Mouse (Mus musculus) thymus, adult 2 months (tissue): Measurements from ENCODE around the gene Pdzd7. TPM values are rescaled to one million over a fixed set of nuclear protein-coding genes. Genes with fewer than 3 reads are reported as not detected.

ENCODE experiments used
- DNase-seq: peaks from one replicate; pipeline ENCODE4 v3.0.0; 2021
- H3K27ac ChIP-seq: fragments of 200-500 bp; 2 replicates; pipeline ENCODE4 v1.5.1; 2012; ENCODE audit warnings: low read length, control low read depth; ENCODE audit not compliant: control insufficient read depth, insufficient read depth
- H3K27me3 ChIP-seq: fragments of 200-500 bp; 2 replicates; pipeline ENCODE4 v1.6.1; 2012; ENCODE audit warnings: mild to moderate bottlenecking, low read length, moderate library complexity, mixed read lengths; ENCODE audit not compliant: control insufficient read depth, insufficient read depth
- H3K36me3 ChIP-seq: fragments of 200-500 bp; 2 replicates; pipeline ENCODE4 v1.6.1; 2012; ENCODE audit warnings: mild to moderate bottlenecking, low read length, moderate library complexity; ENCODE audit not compliant: control insufficient read depth, insufficient read depth
- H3K4me1 ChIP-seq: fragments of 200-500 bp; replicated peaks from 2 replicates; pipeline ENCODE4 v1.6.1; 2012; ENCODE audit warnings: low read length; ENCODE audit not compliant: control insufficient read depth, insufficient read depth
- H3K4me3 ChIP-seq: fragments of 200-500 bp; 2 replicates; pipeline ENCODE4 v1.5.1; 2012; ENCODE audit warnings: mild to moderate bottlenecking, low read length, control low read depth, moderate library complexity; ENCODE audit not compliant: control insufficient read depth, insufficient read depth
- CTCF ChIP-seq: fragments of 200-500 bp; IDR thresholded peaks from 2 replicates; pipeline ENCODE4 v1.5.1; 2012; ENCODE audit warnings: mild to moderate bottlenecking, control low read depth, low read length, moderate library complexity, borderline replicate concordance; ENCODE audit not compliant: control insufficient read depth, poor library complexity, insufficient read depth; ENCODE audit errors: extremely low read depth
- POLR2A ChIP-seq: fragments of 200-500 bp; IDR thresholded peaks from 2 replicates; pipeline ENCODE4 v1.6.1; 2012; ENCODE audit warnings: mild to moderate bottlenecking, low read length, control low read depth, moderate library complexity; ENCODE audit not compliant: control insufficient read depth, poor library complexity, insufficient read depth; ENCODE audit errors: extremely low read depth
- WGBS: fragments of 180-500 bp; shearing (Covaris S2); methylation state at CpG from one replicate; pipeline ENCODE4 v1.1.7; 2018; 5-methylcytosine and 5-hydroxymethylcytosine counted together
- polyA plus RNA-seq: library from polyadenylated mRNA; depleted of rRNA; stranded (reverse); fragments of >200 nt; gene quantifications from 2 replicates; pipeline ENCODE4 v1.2.3, GENCODE M21; 2012

Pdzd7 gene
- polyA plus RNA-seq, 1 experiment, result 0.47 TPM

DNA sequence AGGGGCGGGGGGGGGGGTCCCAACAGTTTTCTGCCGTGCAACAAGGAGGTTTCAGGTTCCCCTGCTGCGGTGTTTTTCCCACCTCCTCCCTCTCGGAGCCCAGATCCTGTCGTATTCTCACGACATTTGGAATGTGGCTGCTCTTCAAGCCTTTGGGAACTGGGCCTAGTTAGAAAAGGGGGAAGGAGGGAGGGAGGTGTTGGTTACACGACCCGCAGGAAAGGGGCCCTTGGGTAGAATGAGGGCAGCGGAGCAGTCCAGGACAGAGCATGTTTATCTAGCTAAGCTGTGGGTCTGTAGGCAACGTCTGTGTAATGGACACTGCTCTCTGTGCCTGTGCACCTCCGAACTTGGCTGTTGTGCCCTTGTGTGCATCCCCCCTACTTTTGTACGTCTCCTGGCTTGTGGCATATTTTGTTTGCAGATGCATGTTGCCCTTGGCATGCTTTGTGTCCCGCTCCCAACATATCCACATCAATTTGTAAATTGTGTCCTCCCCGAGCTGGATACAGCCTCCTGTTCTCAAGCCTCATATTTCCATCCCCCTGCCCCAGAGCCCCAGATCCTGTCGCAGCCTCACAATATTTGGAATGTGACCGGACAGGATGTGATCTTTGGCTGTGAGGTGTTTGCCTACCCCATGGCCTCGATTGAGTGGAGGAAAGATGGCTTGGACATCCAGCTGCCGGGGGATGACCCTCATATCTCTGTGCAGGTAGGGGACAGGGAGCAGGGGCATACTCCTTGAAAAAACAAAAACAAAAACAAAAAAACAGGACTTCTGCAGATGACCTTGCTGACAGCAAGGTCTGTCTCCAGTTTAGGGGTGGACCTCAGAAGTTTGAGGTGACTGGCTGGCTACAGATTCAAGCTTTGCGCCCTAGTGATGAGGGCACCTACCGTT lies 32.5 kb upstream of the Pdzd7 start:
- no peak for DNase-seq
- no peak overlapping the region for H3K27ac ChIP-seq
- no peaks in the 10 kb centered on the region for H3K36me3 ChIP-seq
- peaks cover 41% of the 10 kb centered on the region for H3K27me3 ChIP-seq
- no peak overlapping the region for H3K4me3 ChIP-seq
- WGBS, result 23% methylated on average over 20 of the region's 20 CpGs
- TF ChIP-seq CTCF, result no peak
- TF ChIP-seq POLR2A, result no peak
- H3K4me1 ChIP-seq, result peaks cover 37% of the 10 kb centered on the region

DNA sequence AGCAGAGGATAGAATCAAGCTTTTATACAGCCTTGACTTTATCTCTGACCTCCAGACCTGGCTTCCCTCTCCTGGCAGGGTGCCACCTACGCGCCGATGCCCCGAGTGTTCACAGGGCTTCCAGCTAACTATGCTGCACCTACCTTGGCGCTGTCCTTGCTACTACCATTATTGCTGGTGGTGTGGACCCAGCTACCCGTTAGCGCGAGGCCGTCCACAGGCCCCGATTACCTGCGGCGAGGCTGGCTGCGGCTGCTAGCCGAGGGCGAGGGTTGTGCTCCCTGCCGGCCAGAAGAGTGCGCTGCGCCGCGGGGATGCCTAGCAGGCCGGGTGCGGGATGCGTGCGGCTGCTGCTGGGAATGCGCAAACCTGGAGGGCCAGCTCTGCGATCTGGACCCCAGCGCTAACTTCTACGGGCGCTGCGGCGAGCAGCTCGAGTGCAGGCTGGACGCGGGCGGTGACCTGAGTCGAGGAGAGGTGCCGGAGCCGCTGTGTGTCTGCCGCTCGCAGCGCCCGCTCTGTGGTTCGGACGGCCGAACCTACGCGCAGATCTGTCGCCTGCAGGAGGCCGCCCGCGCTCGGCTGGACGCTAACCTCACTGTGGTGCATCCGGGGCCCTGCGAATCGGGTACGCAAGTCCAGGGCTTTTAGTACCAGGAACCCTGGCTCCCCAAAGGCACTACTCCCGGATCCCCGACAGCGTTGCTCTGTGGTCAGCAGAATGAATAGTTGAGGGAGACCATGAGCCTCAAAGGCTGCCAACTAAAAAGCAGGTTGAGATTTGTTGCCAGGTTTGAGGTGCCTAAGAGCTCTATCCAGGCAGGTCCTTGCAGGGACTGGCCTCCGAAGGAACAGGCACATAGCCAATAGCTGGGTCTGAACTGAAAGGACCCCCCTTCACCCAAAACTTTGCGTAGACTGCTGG lies 31.3 kb upstream of the Pdzd7 start:
- no peak overlapping the region for H3K27ac ChIP-seq
- H3K27me3 ChIP-seq, result peaks cover 41% of the 10 kb centered on the region
- H3K36me3 ChIP-seq, result no peaks in the 10 kb centered on the region
- no peak for TF ChIP-seq POLR2A
- TF ChIP-seq CTCF, result peak; percentile 54; the same call in 1 of the 2 replicates
- DNase-seq, result peak; percentile 42
- WGBS, result 2% methylated on average over 62 of the region's 62 CpGs
- H3K4me3 ChIP-seq, result peak overlapping the region; percentile 18
- H3K4me1 ChIP-seq, result peaks cover 37% of the 10 kb centered on the region

DNA sequence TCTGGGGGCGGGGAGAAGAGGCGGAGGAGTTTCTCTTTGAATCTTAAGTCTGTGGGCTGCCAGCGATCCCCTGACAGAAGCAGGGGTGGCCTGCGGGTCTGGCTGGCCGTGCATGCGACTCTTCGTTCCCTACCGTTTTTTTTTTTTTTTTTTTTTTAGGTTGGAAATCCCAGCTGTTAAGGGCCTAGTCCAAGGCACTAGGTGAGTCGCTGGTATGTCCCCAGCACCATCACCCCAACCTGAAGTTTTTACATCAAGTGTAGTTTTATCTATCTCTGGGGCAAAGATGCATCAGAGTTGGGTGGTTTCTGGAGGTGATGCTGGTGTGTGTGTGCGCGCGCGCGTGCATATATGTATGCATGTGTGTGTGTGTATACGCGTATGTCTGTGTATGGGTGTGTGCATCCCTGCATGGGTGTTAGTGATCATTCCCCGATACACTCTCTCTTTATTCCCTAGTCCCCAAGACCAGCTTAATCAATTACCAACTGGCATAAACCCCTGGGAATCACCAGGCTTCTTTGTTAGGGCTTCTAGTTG lies 30.6 kb upstream of the Pdzd7 start:
- no peak overlapping the region for H3K27ac ChIP-seq
- TF ChIP-seq POLR2A, result no peak
- TF ChIP-seq CTCF, result no peak
- peak overlapping the region; percentile 80; the same call in 1 of the 2 replicates for H3K4me3 ChIP-seq

DNA sequence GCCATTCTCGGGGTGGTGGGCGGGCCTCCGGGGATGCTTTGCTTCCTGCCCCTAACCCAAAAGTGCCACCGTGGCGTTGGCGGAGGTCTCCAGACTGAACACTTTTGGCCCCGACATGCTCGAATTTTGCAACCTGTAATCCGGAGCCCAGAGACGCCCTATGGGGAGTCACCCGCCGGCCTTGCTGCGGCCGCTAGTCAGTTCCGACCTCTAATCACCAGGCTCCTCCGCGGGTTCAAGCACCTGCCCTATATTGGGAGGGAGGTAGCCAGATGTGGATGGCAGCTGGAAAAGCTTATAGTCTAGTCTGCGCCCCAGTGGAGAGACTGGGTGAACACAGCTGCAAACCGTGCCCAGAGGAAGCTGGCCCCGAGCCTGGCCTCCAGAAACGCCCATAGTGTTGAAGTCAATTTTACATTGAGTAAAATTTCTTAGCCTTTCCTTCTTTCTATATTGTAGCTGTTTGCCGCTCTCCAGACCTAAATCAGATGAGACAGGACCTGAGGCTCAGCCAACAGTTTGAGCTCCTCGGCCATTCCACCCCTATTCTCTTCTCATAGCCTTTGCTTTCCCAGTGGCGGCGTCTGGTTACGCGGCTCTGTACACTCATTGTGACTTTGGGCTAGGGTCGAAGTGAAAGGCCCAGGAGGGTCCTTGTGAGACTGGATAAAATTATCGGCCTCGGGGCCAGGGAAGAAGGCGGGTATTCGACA lies 30.0 kb upstream of the Pdzd7 start:
- WGBS, result 1% methylated on average over 32 of the region's 32 CpGs
- Histone ChIP-seq H3K27ac (no peak overlapping the region), H3K4me1 (peaks cover 30% of the 10 kb centered on the region), H3K4me3 (peak overlapping the region; percentile 80), H3K27me3 (peaks cover 33% of the 10 kb centered on the region), H3K36me3 (no peaks in the 10 kb centered on the region)
- DNase-seq, result no peak
- TF ChIP-seq POLR2A (no peak), CTCF (no peak)

More for the DNA sequence above, 30.6 kb upstream of the Pdzd7 start:
- DNase-seq, result no peak
- peaks cover 36% of the 10 kb centered on the region for H3K4me1 ChIP-seq
- no peaks in the 10 kb centered on the region for H3K36me3 ChIP-seq
- WGBS, result 30% methylated on average over 17 of the region's 17 CpGs
- H3K27me3 ChIP-seq, result peaks cover 39% of the 10 kb centered on the region

DNA sequence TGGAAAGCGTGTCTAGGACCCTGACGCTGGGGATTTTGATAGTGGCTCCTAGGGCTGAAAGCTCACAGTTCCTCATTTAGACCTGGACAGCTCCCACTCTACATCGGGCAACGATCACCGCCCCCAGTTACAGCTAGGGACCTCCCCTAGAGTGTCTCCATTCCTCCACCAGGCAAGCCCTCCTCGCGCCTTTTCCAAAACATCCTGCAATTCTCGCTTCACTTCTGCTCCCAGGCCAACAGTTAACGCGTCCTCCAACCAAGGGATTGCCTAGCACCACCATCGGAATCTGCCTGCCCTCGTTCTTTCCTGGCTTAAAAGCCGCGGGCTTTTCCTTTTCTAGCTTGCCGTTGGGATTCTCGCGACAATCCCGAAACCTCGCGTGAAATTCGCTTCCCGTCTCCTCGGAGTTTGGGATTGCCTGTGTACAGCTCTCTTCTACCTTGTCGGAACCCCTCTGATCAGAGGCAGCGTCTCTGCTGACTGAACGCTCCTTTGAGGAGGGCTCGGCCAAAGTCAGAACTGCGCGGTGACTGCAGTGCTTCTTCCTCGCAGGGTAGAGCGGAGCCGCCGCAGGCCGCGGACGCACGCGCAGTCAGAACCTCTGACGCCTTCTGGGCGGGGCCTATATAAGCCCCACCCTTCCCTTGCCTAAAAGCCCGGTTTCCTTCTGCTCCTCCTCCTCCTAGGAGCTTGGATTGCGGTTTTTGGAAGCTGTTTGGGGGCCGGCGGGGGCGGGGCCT lies 29.2 kb upstream of the Pdzd7 start, which contains the start of gene Kazald1:
Gene Kazald1, plus strand, starts transcription at position 662 of the 743 bp plus-strand sequence.
- Histone ChIP-seq H3K4me3 (peak within 1 kb of the TSS; percentile 80), H3K27me3 (peaks cover 26% of the 10 kb centered on the region), H3K36me3 (no peaks in the 10 kb centered on the region), H3K4me1 (peaks cover 23% of the 10 kb centered on the region), H3K27ac (peak within 1 kb of the TSS; percentile 67)
- peak; percentile 90 for DNase-seq
- WGBS, result under 1% methylated on average over 45 of the region's 45 CpGs
- TF ChIP-seq CTCF, result peak; percentile 47; the same call in 1 of the 2 replicates
- TF ChIP-seq POLR2A, result peak; percentile 84
